Mouse (Mus musculus) right cerebral cortex, adult 2 months (tissue): Measurements from ENCODE around the gene Appl2.

Experiments used
- DNase-seq, 2 experiments: peaks; one replicate each; pipeline ENCODE4 v3.0.0; 2021 to 2022; ENCODE audit warnings: low spot score in 2 of 2

Appl2 gene

DNA sequence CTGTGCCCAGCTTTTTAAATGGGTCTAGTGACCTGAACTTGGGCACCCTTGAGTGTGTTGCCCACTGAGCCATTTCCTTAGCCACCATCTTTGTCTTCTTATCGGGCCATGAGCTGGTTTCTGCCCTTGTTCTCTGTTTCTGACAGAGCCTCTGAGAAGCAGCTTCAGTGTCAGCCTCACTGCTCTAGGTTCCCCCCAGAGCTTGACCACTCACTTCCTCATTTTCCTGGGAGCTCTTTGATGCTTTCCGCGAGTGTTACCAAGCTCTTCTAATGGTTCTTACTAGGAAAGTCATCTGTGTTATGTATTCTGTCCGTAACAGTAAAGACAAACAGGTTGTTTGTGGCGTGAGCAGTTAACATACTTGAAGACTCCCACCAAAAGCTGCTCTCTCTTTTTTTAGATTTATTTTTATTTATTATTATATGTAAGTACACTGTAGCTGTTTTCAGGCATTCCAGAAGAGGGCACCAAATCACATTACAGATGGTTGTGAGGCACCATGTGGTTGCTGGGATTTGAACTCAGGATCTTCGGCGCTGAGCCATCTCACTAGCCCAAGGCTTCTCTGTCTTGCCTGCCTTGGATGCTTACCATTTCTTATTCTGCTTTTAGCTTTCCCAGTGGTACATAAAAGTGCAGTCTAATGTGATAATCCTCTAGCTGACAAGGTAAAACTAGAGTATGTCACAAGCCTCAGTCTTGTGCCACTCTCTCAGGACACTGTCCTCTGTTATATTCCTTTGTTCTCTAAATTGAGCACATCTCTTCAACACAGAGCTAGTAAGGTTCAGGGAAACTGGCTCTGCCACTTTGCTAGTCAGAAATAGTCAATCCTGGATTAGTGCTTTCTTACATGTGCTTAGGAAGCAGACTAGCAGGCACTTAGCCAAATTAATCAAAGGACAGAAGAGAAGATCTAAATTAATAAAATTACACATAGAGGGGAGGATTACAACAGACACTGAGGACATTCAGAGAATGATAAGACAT lies 82.8 kb downstream of the Appl2 start:
- DNase-seq, result no peak

- DNase-seq, result no peak
These were observed 85.5 kb downstream of the Appl2 start for GRCm38 (mm10) chr10:83563005-83563404.
